Mouse (Mus musculus) embryonic facial prominence, embryonic 14.5 days (tissue): ENCODE data around the gene Tnrc6b. TPM values are rescaled to one million over a fixed set of nuclear protein-coding genes. Genes with fewer than 3 reads are reported as not detected.

Experiments
- ATAC-seq: fragments of 200-750 bp; cut with Nextera tagmentation; 2 replicates; pipeline ENCODE4 v1.8.0; 2017; ENCODE audit warnings: low read depth, moderate number of reproducible peaks, moderate TSS enrichment
- DNase-seq: peaks from one replicate; pipeline ENCODE4 v3.0.0-alpha.2; 2015; ENCODE audit warnings: low spot score
- H3K27ac ChIP-seq: fragments of 300-500 bp; sonication (generic); replicated peaks from 2 replicates; pipeline ENCODE4 v1.5.1; 2014; ENCODE audit warnings: low read depth, mild to moderate bottlenecking, low read length, moderate library complexity
- H3K27me3 ChIP-seq: fragments of 300-500 bp; sonication (generic); replicated peaks from 2 replicates; pipeline ENCODE4 v1.6.1; 2014; ENCODE audit warnings: low read length; ENCODE audit not compliant: control insufficient read depth, insufficient read depth
- H3K36me3 ChIP-seq: fragments of 300-500 bp; sonication (generic); 2 replicates; pipeline ENCODE4 v1.6.1; 2014; ENCODE audit warnings: low read length, mixed read lengths; ENCODE audit not compliant: control insufficient read depth, insufficient read depth
- H3K4me1 ChIP-seq: fragments of 300-500 bp; sonication (generic); 2 replicates; pipeline ENCODE4 v1.6.1; 2014; ENCODE audit warnings: antibody characterized with exemption, low read length; ENCODE audit not compliant: control insufficient read depth, insufficient read depth
- H3K4me2 ChIP-seq: fragments of 300-500 bp; sonication (generic); 2 replicates; pipeline ENCODE4 v1.6.1; 2014; ENCODE audit warnings: low read depth, mild to moderate bottlenecking, low read length, moderate library complexity, mixed read lengths
- H3K4me3 ChIP-seq: fragments of 300-500 bp; sonication (generic); 2 replicates; pipeline ENCODE4 v1.5.1; 2014; ENCODE audit warnings: low read depth, mild to moderate bottlenecking, low read length
- H3K9ac ChIP-seq: fragments of 300-500 bp; sonication (generic); 2 replicates; pipeline ENCODE4 v1.6.1; 2014; ENCODE audit warnings: low read depth, mild to moderate bottlenecking, low read length, moderate library complexity, mixed read lengths
- H3K9me3 ChIP-seq: fragments of 300-500 bp; sonication (generic); 2 replicates; pipeline ENCODE4 v1.6.1; 2016; ENCODE audit warnings: low read length; ENCODE audit not compliant: control insufficient read depth
- WGBS: fragments of 180-500 bp; shearing (Covaris S2); extraction: QIAGEN DNeasy Blood & Tissue Kit; methylation state at CpG from one replicate; pipeline ENCODE4 v1.1.7; 2014; 5-methylcytosine and 5-hydroxymethylcytosine counted together
- polyA plus RNA-seq: library from polyadenylated mRNA; unstranded; fragments of >200 nt; fragmentation: Nextera tagmentation; extraction: Ambion mirVana; gene quantifications from 2 replicates; pipeline ENCODE4 v1.2.1, GENCODE M21; 2014

The Tnrc6b gene
- polyA plus RNA-seq, 1 experiment from 2014 or later: 12.5 TPM

GRCm38 (mm10) chr15:80954861-80955260 lies 243.7 kb downstream of the Tnrc6b start:
- Histone ChIP-seq H3K27ac (no peak overlapping the region), H3K9ac (no peak overlapping the region), H3K4me2 (no peak overlapping the region), H3K27me3 (no peaks in the 10 kb centered on the region), H3K9me3 (no peaks in the 10 kb centered on the region), H3K4me1 (no peaks in the 10 kb centered on the region; the same call in 1 of the 2 replicates), H3K4me3 (no peak overlapping the region), H3K36me3 (peaks cover 81% of the 10 kb centered on the region)
- DNase-seq (no peak), ATAC-seq (no peak)
- 81% methylated on average over 3 of the region's 3 CpGs for WGBS

DNA sequence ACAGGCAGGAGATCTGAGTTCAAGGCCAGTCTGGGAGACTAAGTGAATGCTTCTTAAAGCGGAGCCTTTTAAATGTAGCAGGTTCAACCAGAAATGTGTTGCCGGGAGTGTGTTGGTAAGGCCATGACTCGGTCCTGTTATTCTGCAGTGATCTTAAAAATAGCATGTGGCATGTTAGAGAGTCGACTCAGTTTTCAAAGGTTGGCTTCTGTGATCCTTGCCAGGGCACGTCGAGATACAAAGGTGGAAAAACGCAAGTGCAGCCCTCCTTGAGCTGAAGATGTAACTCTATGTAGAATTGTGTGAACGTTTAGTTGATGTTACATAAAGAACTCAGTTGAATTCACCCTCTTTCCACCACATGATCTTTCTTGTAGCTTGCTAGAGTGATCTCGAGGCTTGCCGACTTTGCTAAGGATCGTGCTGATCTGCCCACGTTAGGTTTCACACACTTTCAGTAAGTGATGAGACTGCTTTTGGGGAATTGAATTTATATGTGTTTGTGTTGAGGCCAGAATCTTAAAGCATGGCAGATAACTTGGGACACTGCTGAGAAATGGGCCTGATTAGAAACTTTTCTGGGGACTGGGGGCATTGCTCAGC lies 244.8 kb downstream of the Tnrc6b start:
- H3K36me3 ChIP-seq: peaks cover 89% of the 10 kb centered on the region
- no peak for ATAC-seq
- WGBS: 93% methylated on average over 12 of the region's 12 CpGs
- no peak overlapping the region for H3K9ac ChIP-seq
- DNase-seq: no peak
- H3K4me2 ChIP-seq: no peak overlapping the region
- no peak overlapping the region for H3K4me3 ChIP-seq
- H3K27ac ChIP-seq: no peak overlapping the region
- no peaks in the 10 kb centered on the region for H3K9me3 ChIP-seq
- H3K4me1 ChIP-seq: no peaks in the 10 kb centered on the region
- H3K27me3 ChIP-seq: no peaks in the 10 kb centered on the region

GRCm38 (mm10) chr15:80969371-80969770 lies 258.3 kb downstream of the Tnrc6b start:
- Histone ChIP-seq H3K9ac (no peak overlapping the region), H3K9me3 (no peaks in the 10 kb centered on the region), H3K27ac (no peak overlapping the region), H3K27me3 (no peaks in the 10 kb centered on the region), H3K4me3 (no peak overlapping the region), H3K4me1 (no peaks in the 10 kb centered on the region), H3K36me3 (peaks cover 56% of the 10 kb centered on the region), H3K4me2 (no peak overlapping the region)
- DNase-seq (no peak), ATAC-seq (no peak)
- 67% methylated on average over 1 of the region's 1 CpGs for WGBS

- Histone ChIP-seq H3K4me3 (no peak overlapping the region), H3K9ac (no peak overlapping the region), H3K4me1 (peaks cover 5% of the 10 kb centered on the region), H3K27ac (no peak overlapping the region), H3K27me3 (no peaks in the 10 kb centered on the region), H3K9me3 (no peaks in the 10 kb centered on the region), H3K36me3 (peaks cover 14% of the 10 kb centered on the region), H3K4me2 (no peak overlapping the region)
- no peak for DNase-seq
- no peak for ATAC-seq
- 31% methylated on average over 5 of the region's 5 CpGs for WGBS
Observed at GRCm38 (mm10) chr15:80974311-80974710, 263.2 kb downstream of the Tnrc6b start.

- no peaks in the 10 kb centered on the region for H3K9me3 ChIP-seq
- ATAC-seq: no peak
- no peaks in the 10 kb centered on the region for H3K27me3 ChIP-seq
Observed at GRCm38 (mm10) chr15:80975666-80976065, 264.6 kb downstream of the Tnrc6b start.

GRCm38 (mm10) chr15:80977620-80978334 lies 266.7 kb downstream of the Tnrc6b start, which contains the start of gene Sgsm3:
Sgsm3 (plus strand) TSS chr15:80977765.
- no peak within 1 kb of the TSS for H3K27ac ChIP-seq
- peak within 1 kb of the TSS; percentile 92 for H3K4me3 ChIP-seq
- peak within 1 kb of the TSS; percentile 92 for H3K4me2 ChIP-seq
- H3K9ac ChIP-seq: peak within 1 kb of the TSS; percentile 75
- H3K9me3 ChIP-seq: no peaks in the 10 kb centered on the region
- no peaks in the 10 kb centered on the region for H3K36me3 ChIP-seq
- no peaks in the 10 kb centered on the region for H3K27me3 ChIP-seq
- H3K4me1 ChIP-seq: peaks cover 8% of the 10 kb centered on the region
- peak; percentile 88 for DNase-seq
- WGBS: 0% methylated on average over 33 of the region's 67 CpGs
- peak; percentile 95 for ATAC-seq

More at GRCm38 (mm10) chr15:80975666-80976065, 264.6 kb downstream of the Tnrc6b start:
- Histone ChIP-seq H3K4me1 (peaks cover 8% of the 10 kb centered on the region), H3K4me2 (no peak overlapping the region), H3K27ac (no peak overlapping the region), H3K36me3 (0 out of 2 replicates have a peak, but pooled peaks cover under 1% of the 10 kb centered on the region), H3K9ac (no peak overlapping the region), H3K4me3 (no peak overlapping the region)
- DNase-seq: no peak
- WGBS: 83% methylated on average over 3 of the region's 3 CpGs

DNA sequence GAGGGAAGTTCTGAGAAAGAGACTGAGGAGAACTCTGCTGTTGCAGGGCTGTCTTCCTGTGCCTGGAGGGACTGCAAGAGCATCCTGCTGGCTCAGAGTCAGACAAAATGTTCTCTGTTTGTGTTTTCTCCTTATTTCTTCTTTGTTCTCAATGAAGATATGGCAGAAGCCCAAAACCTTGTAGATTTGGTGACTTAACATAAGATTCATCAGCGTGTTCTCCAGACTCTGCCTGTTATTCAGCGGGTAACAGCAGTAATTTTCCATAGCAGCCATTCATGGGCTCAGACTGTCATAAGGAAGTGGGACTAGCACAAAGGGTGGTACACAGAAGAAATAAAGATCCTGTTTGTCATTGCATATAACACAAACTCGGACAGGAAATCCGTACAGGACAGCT lies 268.5 kb downstream of the Tnrc6b start:
- DNase-seq (peak; percentile 22), ATAC-seq (no peak)
- 63% methylated on average over 4 of the region's 4 CpGs for WGBS
- no peak overlapping the region for H3K9ac ChIP-seq
- H3K4me1 ChIP-seq: peaks cover 8% of the 10 kb centered on the region
- no peak overlapping the region for H3K4me3 ChIP-seq
- no peaks in the 10 kb centered on the region for H3K9me3 ChIP-seq
- H3K27me3 ChIP-seq: no peaks in the 10 kb centered on the region
- no peaks in the 10 kb centered on the region for H3K36me3 ChIP-seq
- H3K27ac ChIP-seq: no peak overlapping the region
- H3K4me2 ChIP-seq: no peak overlapping the region

DNA sequence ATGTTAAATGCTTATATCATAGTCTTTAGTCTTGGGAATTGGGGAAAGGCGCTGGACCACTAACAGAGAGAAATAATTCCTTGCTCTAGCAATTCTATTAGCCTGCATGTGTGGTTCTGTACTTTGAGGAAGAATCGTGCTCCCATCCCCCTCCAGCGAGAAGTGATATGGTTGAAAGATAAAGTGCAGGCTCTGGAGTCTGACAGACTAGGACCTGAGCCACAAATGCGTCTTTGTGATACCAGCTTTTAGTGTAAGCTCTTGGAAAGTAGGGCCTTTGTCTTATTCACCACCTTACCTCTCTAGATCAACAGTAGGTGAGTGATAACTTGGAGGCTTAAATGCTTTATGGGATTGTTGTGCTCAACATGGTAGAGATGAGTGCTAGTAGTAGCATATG lies 270.1 kb downstream of the Tnrc6b start:
- no peak overlapping the region for H3K27ac ChIP-seq
- no peak for ATAC-seq
- no peaks in the 10 kb centered on the region for H3K27me3 ChIP-seq
- DNase-seq: no peak
- WGBS: 80% methylated on average over 4 of the region's 4 CpGs
- H3K36me3 ChIP-seq: no peaks in the 10 kb centered on the region
- H3K9ac ChIP-seq: no peak overlapping the region
- no peaks in the 10 kb centered on the region for H3K9me3 ChIP-seq
- peaks cover 8% of the 10 kb centered on the region for H3K4me1 ChIP-seq
- no peak overlapping the region for H3K4me3 ChIP-seq
- H3K4me2 ChIP-seq: no peak overlapping the region

GRCm38 (mm10) chr15:80983264-80983663 lies 272.2 kb downstream of the Tnrc6b start:
- ATAC-seq (no peak), DNase-seq (no peak)
- Histone ChIP-seq H3K4me2 (no peak overlapping the region), H3K4me3 (no peak overlapping the region), H3K4me1 (peaks cover 8% of the 10 kb centered on the region), H3K27ac (no peak overlapping the region), H3K9me3 (no peaks in the 10 kb centered on the region), H3K27me3 (no peaks in the 10 kb centered on the region), H3K36me3 (no peaks in the 10 kb centered on the region), H3K9ac (no peak overlapping the region)
- WGBS: 88% methylated on average over 2 of the region's 2 CpGs
